Mouse (Mus musculus) layer of hippocampus, adult 11-12 months (tissue): ENCODE data around the gene Itgae.

Experiments used
- DNase-seq: peaks from one replicate; pipeline ENCODE4 v3.0.0; 2022; ENCODE audit warnings: low spot score

Gene Itgae

GRCm38 (mm10) chr11:73148209-73148608 lies 57.8 kb downstream of the Itgae start:
- no peak for DNase-seq

- DNase-seq, result no peak
Measured at GRCm38 (mm10) chr11:73155071-73155470, 64.7 kb downstream of the Itgae start.

GRCm38 (mm10) chr11:73159957-73160810 lies 69.8 kb downstream of the Itgae start, which contains the start of gene P2rx5:
P2rx5 (plus strand) TSS chr11:73160421.
- DNase-seq, result no peak

GRCm38 (mm10) chr11:73160811-73161200 lies 70.4 kb downstream of the Itgae start:
- no peak for DNase-seq

- DNase-seq, result no peak
Measured at GRCm38 (mm10) chr11:73161616-73162015, 71.2 kb downstream of the Itgae start.

GRCm38 (mm10) chr11:73162284-73162683 lies 71.9 kb downstream of the Itgae start:
- DNase-seq, result no peak

- DNase-seq, result no peak
Measured at GRCm38 (mm10) chr11:73168071-73168470, 77.7 kb downstream of the Itgae start.

GRCm38 (mm10) chr11:73168576-73168975 lies 78.2 kb downstream of the Itgae start:
- DNase-seq, result no peak

GRCm38 (mm10) chr11:73169231-73169630 lies 78.8 kb downstream of the Itgae start:
- DNase-seq, result peak; percentile 73

GRCm38 (mm10) chr11:73172186-73172585 lies 81.8 kb downstream of the Itgae start:
- no peak for DNase-seq

- no peak for DNase-seq
Measured at GRCm38 (mm10) chr11:73175612-73176011, 85.2 kb downstream of the Itgae start.

- DNase-seq, result no peak
Measured at GRCm38 (mm10) chr11:73176186-73176585, 85.8 kb downstream of the Itgae start.

- DNase-seq, result peak; percentile 95
Measured at GRCm38 (mm10) chr11:73176608-73177508, 86.5 kb downstream of the Itgae start, which contains the start of the genes Emc6 and Tax1bp3. Emc6 (minus strand) TSS chr11:73177037. Tax1bp3 (plus strand) TSS chr11:73177083.

- no peak for DNase-seq
Measured at GRCm38 (mm10) chr11:73177509-73177875, 87.1 kb downstream of the Itgae start.

- DNase-seq, result no peak
Measured at GRCm38 (mm10) chr11:73177895-73178294, 87.5 kb downstream of the Itgae start.

- no peak for DNase-seq
Measured at GRCm38 (mm10) chr11:73185872-73186615, 95.7 kb downstream of the Itgae start.

- DNase-seq, result no peak
Measured at GRCm38 (mm10) chr11:73187231-73187630, 96.8 kb downstream of the Itgae start.

GRCm38 (mm10) chr11:73193047-73193446 lies 102.7 kb downstream of the Itgae start:
- DNase-seq, result peak; percentile 22

- DNase-seq, result no peak
Measured at GRCm38 (mm10) chr11:73194444-73194843, 104.1 kb downstream of the Itgae start.
